Mouse (Mus musculus) heart, embryonic 12.5 days (tissue): Measurements from ENCODE around the gene Gm2956. TPM values are rescaled to one million over a fixed set of nuclear protein-coding genes. Genes with fewer than 3 reads are reported as not detected.
"Not testable (repeated sequence)": the region's sequence is repeated elsewhere in the genome, so short reads cannot be mapped to it uniquely, and the experiment has no call there.

ENCODE experiments used
- ATAC-seq: fragments of 200-750 bp; cut with Nextera tagmentation; 2 replicates; pipeline ENCODE4 v1.8.0; 2017; ENCODE audit warnings: moderate TSS enrichment, moderate library complexity; ENCODE audit not compliant: insufficient number of reproducible peaks, low FRiP score
- H3K27ac ChIP-seq: fragments of 300-500 bp; sonication (generic); 2 replicates; pipeline ENCODE4 v1.5.1; 2016; ENCODE audit warnings: mild to moderate bottlenecking, moderate library complexity; ENCODE audit not compliant: poor library complexity, severe bottlenecking
- H3K27me3 ChIP-seq: fragments of 300-500 bp; sonication (generic); replicated peaks from 2 replicates; pipeline ENCODE4 v1.6.1; 2016; ENCODE audit warnings: mild to moderate bottlenecking, moderate library complexity
- H3K36me3 ChIP-seq: fragments of 300-500 bp; sonication (generic); 2 replicates; pipeline ENCODE4 v1.6.1; 2016; ENCODE audit warnings: mild to moderate bottlenecking, moderate library complexity
- H3K4me1 ChIP-seq: fragments of 300-500 bp; sonication (generic); replicated peaks from 2 replicates; pipeline ENCODE4 v1.6.1; 2016; ENCODE audit warnings: mild to moderate bottlenecking
- H3K4me2 ChIP-seq: fragments of 300-500 bp; sonication (generic); 2 replicates; pipeline ENCODE4 v1.6.1; 2016; ENCODE audit warnings: mild to moderate bottlenecking, moderate library complexity
- H3K4me3 ChIP-seq: fragments of 300-500 bp; sonication (generic); 2 replicates; pipeline ENCODE4 v1.5.1; 2016; ENCODE audit warnings: mild to moderate bottlenecking
- H3K9ac ChIP-seq: fragments of 300-500 bp; sonication (generic); 2 replicates; pipeline ENCODE4 v1.6.1; 2016; ENCODE audit warnings: mild to moderate bottlenecking, moderate library complexity
- H3K9me3 ChIP-seq: fragments of 300-500 bp; sonication (generic); replicated peaks from 2 replicates; pipeline ENCODE4 v1.6.1; 2016; ENCODE audit warnings: mild to moderate bottlenecking, moderate library complexity
- WGBS: fragments of 180-500 bp; shearing (Covaris S2); methylation state at CpG from one replicate; pipeline ENCODE4 v1.1.7; 2016; 5-methylcytosine and 5-hydroxymethylcytosine counted together
- polyA plus RNA-seq: library from polyadenylated mRNA; unstranded; fragments of >200 nt; fragmentation: Nextera tagmentation; extraction: Ambion mirVana; gene quantifications from 2 replicates; pipeline ENCODE4 v1.2.1, GENCODE M21; 2016

The Gm2956 gene
- polyA plus RNA-seq, result 1.5 and 2.0 TPM in 2 replicates

DNA sequence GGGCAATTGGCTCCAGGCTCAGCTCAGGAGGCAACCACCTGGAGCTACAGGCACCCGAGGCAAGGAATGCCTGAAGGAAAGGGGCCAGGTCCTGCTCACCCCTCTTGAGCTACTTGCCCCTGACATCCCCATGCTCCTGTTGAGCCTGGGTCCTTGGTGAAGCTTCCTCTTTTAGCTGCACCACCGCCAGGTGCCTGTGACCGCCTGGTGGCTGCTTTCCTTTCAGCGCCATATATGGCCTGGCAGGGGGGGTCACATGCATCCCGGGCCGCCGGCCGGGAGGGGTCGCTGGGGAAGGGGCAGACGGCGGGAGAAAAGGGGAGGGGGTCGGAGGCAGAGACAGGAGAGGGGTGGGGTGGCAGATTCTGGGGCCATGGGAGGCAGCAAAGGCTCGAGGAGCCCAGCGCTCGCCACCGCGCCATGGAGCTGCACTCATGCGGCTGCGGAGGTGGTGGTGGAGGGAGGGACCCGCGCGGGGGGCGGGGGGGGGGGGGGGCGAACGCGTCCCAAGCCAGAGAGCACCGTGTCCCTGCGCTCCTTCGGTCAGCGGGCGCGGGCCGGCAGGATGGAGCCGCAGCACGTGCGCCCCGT lies at the start of gene Gm2956:
TSS of gene Gm2956 (plus strand) at position 541 of the 591 bp plus-strand sequence.
- H3K36me3 ChIP-seq, ATAC-seq, H3K9me3 ChIP-seq, H3K27me3 ChIP-seq, H3K4me1 ChIP-seq: not testable (repeated sequence)
- peak within 1 kb of the TSS; percentile 51 for H3K4me3 ChIP-seq
- peak within 1 kb of the TSS; percentile 64 for H3K4me2 ChIP-seq
- 0% methylated on average over 15 of the region's 37 CpGs for WGBS
- peak within 1 kb of the TSS; percentile 67 for H3K9ac ChIP-seq
- peak within 1 kb of the TSS; percentile 77 for H3K27ac ChIP-seq

- H3K9me3 ChIP-seq, ATAC-seq, H3K27me3 ChIP-seq, H3K36me3 ChIP-seq, H3K9ac ChIP-seq, H3K27ac ChIP-seq, H3K4me1 ChIP-seq: not testable (repeated sequence)
- WGBS, result 3% methylated on average over 4 of the region's 8 CpGs
- H3K4me3 ChIP-seq, result peak overlapping the region; percentile 25; the same call in 1 of the 2 replicates
- peak overlapping the region; percentile 47 for H3K4me2 ChIP-seq
These were observed 979 bp downstream of the Gm2956 start for GRCm38 (mm10) chr14:3333406-3333805.

DNA sequence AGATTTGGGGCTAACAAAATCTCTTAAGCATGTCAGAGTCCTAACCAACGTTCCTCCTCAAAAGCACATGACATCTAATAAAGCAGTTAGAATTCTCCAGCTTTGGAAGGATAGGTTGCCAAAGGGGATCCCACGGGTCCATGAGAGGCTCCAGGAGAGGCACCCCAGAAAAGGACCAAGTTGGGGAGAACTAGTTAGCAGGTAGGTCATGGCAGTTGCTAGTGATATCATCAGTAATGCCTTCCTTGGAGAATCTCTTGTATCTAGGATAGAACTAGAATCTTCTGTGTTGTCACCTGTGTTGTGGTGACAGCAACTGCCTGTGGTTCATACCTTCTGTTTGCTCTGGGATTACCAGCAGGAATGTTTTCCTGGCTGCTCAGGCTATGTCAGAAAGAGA lies 62.4 kb downstream of the Gm2956 start, which contains the start of gene Gm10413:
TSS of gene Gm10413 (plus strand) at position 301 of the 400 bp plus-strand sequence.
- not testable (repeated sequence) for ATAC-seq, H3K9me3 ChIP-seq, H3K36me3 ChIP-seq, H3K4me3 ChIP-seq, H3K4me2 ChIP-seq, H3K9ac ChIP-seq, H3K4me1 ChIP-seq, H3K27me3 ChIP-seq, H3K27ac ChIP-seq
- no CpG with 5 or more reads among the region's 2 CpGs for WGBS

Other genes starting within 250 kb of the Gm2956 start
- 0.18 TPM in 1 of 2 replicates, not detected in the other for gene Gm10340, start 198.6 kb upstream of the Gm2956 start, polyA plus RNA-seq
- 0.19 TPM in 1 of 2 replicates, not detected in the other for gene Gm5795, start 144.4 kb upstream of the Gm2956 start, polyA plus RNA-seq
- 37.9 and 41.8 TPM in 2 replicates for gene D830030K20Rik, start 124.1 kb upstream of the Gm2956 start, polyA plus RNA-seq
- not detected in 2 replicates for gene Gm10413, start 62.5 kb downstream of the Gm2956 start, polyA plus RNA-seq
- gene Gm10409, start 80.0 kb downstream of the Gm2956 start, polyA plus RNA-seq, result 7.4 and 8.2 TPM in 2 replicates
- 11.9 and 13.2 TPM in 2 replicates for gene Gm3005, start 95.5 kb downstream of the Gm2956 start, polyA plus RNA-seq
- gene Gm10408, start 116.8 kb downstream of the Gm2956 start, polyA plus RNA-seq, result not detected in 2 replicates